Mouse (Mus musculus) stomach, postnatal 0 days (tissue): ENCODE results near the gene Arhgef5.

Experiments
- CTCF ChIP-seq: IDR thresholded peaks from 2 replicates; pipeline ENCODE4 v1.5.1; 2016; ENCODE audit warnings: antibody characterized with exemption, low read depth, mild to moderate bottlenecking, moderate library complexity
- EP300 ChIP-seq: optimal IDR thresholded peaks from 2 replicates; pipeline ENCODE3; 2016; ENCODE audit warnings: antibody characterized with exemption

DNA sequence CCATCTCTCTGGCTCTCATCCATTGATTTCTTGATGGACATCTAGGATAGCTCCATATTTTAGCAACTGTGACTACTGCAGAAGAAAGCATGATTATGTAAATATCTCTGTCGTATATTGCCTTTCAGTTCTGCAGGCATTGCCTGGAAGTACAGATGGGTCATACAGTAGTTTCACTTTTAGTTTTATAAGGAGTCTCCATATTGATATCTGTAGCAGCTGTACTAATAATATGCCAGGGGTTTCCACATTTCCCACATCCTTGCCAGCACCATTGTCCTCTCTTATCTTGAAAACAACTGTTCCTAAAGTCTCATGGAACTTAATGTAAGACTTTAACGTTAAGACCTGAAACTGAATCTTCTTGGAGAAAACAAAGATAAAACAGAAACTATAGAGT is 4.6 kb upstream of the Arhgef5 start:
- no peak for TF ChIP-seq EP300
- no peak for TF ChIP-seq CTCF
